Mouse (Mus musculus) limb, embryonic 14.5 days (tissue): ENCODE measurements around the gene Wwc2. TPM values are rescaled to one million over a fixed set of nuclear protein-coding genes. Genes with fewer than 3 reads are reported as not detected.

Experiments
- ATAC-seq: fragments of 200-750 bp; cut with Nextera tagmentation; 2 replicates; pipeline ENCODE4 v1.8.0; 2017; ENCODE audit warnings: low read depth, moderate number of reproducible peaks, moderate TSS enrichment; ENCODE audit not compliant: low FRiP score
- DNase-seq: peaks from one replicate; pipeline ENCODE4 v3.0.0-alpha.2; 2015; ENCODE audit warnings: low spot score
- H3K27ac ChIP-seq: fragments of 300-500 bp; sonication (generic); replicated peaks from 2 replicates; pipeline ENCODE4 v1.5.1; 2014; ENCODE audit warnings: low read depth, mild to moderate bottlenecking, low read length, moderate library complexity, mixed read lengths
- H3K27me3 ChIP-seq: fragments of 300-500 bp; sonication (generic); 2 replicates; pipeline ENCODE4 v1.6.1; 2014; ENCODE audit warnings: low read length, mixed read lengths; ENCODE audit not compliant: control insufficient read depth, insufficient read depth
- H3K36me3 ChIP-seq: fragments of 300-500 bp; sonication (generic); 2 replicates; pipeline ENCODE4 v1.6.1; 2014; ENCODE audit warnings: mild to moderate bottlenecking, low read length, moderate library complexity, mixed read lengths; ENCODE audit not compliant: control insufficient read depth, insufficient read depth
- H3K4me1 ChIP-seq: fragments of 300-500 bp; sonication (generic); 2 replicates; pipeline ENCODE4 v1.6.1; 2014; ENCODE audit warnings: antibody characterized with exemption, low read length, mixed read lengths; ENCODE audit not compliant: control insufficient read depth, insufficient read depth
- H3K4me2 ChIP-seq: fragments of 300-500 bp; sonication (generic); replicated peaks from 2 replicates; pipeline ENCODE4 v1.6.1; 2014; ENCODE audit warnings: low read depth, mild to moderate bottlenecking, low read length, moderate library complexity; ENCODE audit not compliant: severe bottlenecking
- H3K4me3 ChIP-seq: fragments of 300-500 bp; sonication (generic); replicated peaks from 2 replicates; pipeline ENCODE4 v1.5.1; 2014; ENCODE audit warnings: low read length
- H3K9ac ChIP-seq: fragments of 300-500 bp; sonication (generic); 2 replicates; pipeline ENCODE4 v1.6.1; 2014; ENCODE audit warnings: mild to moderate bottlenecking, low read depth, low read length, moderate library complexity; ENCODE audit not compliant: severe bottlenecking
- H3K9me3 ChIP-seq: fragments of 300-500 bp; sonication (generic); 2 replicates; pipeline ENCODE4 v1.6.1; 2016; ENCODE audit warnings: low read length; ENCODE audit not compliant: control insufficient read depth
- POLR2A ChIP-seq: fragments of 200-500 bp; IDR thresholded peaks from 2 replicates; pipeline ENCODE4 v1.8.0; 2012; ENCODE audit warnings: inconsistent platforms, mild to moderate bottlenecking, moderate library complexity, borderline replicate concordance; ENCODE audit not compliant: insufficient read depth, insufficient read length; ENCODE audit errors: extremely low read depth
- WGBS: fragments of 180-500 bp; shearing (Covaris S2); extraction: QIAGEN DNeasy Blood & Tissue Kit; methylation state at CpG from one replicate; pipeline ENCODE4 v1.1.7; 2014; 5-methylcytosine and 5-hydroxymethylcytosine counted together
- polyA plus RNA-seq, 2 experiments: library from polyadenylated mRNA; depleted of rRNA in 1 of 2; stranded (reverse) in 1 of 2; unstranded in 1 of 2; fragments of >200 nt; fragmentation: Nextera tagmentation in 1 of 2; extraction: Ambion mirVana in 1 of 2; gene quantifications; 2 replicates each; pipeline versions ENCODE4 v1.2.1 to v1.2.3; 2012 to 2014

Wwc2 gene
- polyA plus RNA-seq, 2 experiments = 10.9 to 13.5 TPM

DNA sequence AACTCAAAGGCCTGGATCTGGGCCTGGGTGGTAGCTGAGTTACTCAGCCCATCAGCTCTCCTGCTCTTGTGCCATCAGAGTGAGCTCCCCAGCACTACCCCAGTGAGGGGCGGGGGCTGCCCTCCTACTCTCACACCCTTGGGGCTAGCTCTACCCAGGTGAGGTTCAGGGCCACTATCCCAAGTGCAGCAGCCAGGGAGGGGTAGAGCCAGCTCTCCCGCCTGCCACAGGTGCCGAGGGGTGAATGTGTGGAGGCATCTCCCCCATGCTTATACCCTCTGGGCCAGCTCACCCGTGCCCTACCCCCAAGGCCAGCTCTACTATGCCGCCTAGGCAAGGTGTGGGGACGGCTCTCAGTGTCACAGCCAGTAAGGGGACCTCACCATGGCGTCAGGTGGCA is 75.8 kb downstream of the Wwc2 start:
- Histone ChIP-seq H3K9ac (no peak overlapping the region), H3K4me3 (no peak overlapping the region), H3K4me2 (no peak overlapping the region), H3K27ac (no peak overlapping the region), H3K27me3 (no peaks in the 10 kb centered on the region), H3K36me3 (peaks cover 7% of the 10 kb centered on the region), H3K4me1 (no peaks in the 10 kb centered on the region), H3K9me3 (0 out of 2 replicates have a peak, but pooled peaks cover under 1% of the 10 kb centered on the region)
- no peak for TF ChIP-seq POLR2A
- DNase-seq = no peak
- no peak for ATAC-seq
- 82% methylated on average over 7 of the region's 7 CpGs for WGBS

DNA sequence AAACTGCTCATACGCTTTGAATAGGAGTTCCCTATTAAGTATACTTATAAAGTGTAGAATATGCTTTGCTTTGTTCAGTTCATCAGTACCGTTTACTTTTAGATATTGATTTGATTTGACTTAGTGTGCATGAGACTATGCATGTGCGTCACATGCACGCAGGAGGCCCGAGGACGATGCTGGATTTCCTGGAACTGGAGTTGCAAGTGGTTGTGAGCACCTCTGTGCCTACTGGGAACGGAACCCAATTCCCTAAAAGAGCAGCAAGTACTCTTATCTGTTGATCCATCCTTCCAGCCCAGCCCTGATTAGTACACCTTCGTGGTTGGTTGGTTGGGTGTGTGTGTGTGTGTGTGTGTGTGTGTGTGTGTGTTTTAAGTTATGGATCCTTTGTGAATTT is 76.6 kb downstream of the Wwc2 start:
- H3K4me3 ChIP-seq = no peak overlapping the region
- WGBS = 88% methylated on average over 8 of the region's 8 CpGs
- peaks cover 4% of the 10 kb centered on the region; the same call in 1 of the 2 replicates for H3K36me3 ChIP-seq
- DNase-seq (no peak), ATAC-seq (no peak)
- H3K27me3 ChIP-seq = no peaks in the 10 kb centered on the region
- no peaks in the 10 kb centered on the region for H3K4me1 ChIP-seq
- TF ChIP-seq POLR2A = no peak
- H3K9me3 ChIP-seq = peaks cover 7% of the 10 kb centered on the region
- no peak overlapping the region for H3K27ac ChIP-seq
- no peak overlapping the region for H3K9ac ChIP-seq
- no peak overlapping the region for H3K4me2 ChIP-seq

DNA sequence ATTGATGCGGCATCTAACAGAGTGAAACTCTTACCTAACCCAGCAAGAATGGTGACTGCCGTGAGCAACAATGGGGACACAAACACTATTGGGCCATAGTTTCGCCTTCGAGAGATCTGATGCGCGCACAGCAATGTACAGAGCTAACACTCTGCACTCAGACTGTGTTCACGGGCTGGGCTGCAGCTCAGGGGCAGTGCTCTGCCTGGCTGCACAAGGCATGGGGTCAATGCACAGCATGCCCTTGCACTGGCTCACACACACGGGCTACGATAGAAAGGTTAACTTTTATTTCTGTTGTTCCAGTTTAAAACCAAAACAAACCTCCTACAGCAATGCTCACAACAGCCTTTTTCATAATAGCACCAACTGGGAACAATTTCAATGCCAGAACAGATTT is 77.1 kb downstream of the Wwc2 start:
- ATAC-seq (no peak), DNase-seq (no peak)
- no peaks in the 10 kb centered on the region for H3K36me3 ChIP-seq
- no peak overlapping the region for H3K4me2 ChIP-seq
- no peaks in the 10 kb centered on the region for H3K27me3 ChIP-seq
- H3K4me1 ChIP-seq = no peaks in the 10 kb centered on the region
- H3K27ac ChIP-seq = no peak overlapping the region
- no peak for TF ChIP-seq POLR2A
- H3K9me3 ChIP-seq = peaks cover 7% of the 10 kb centered on the region
- 94% methylated on average over 9 of the region's 9 CpGs for WGBS
- H3K9ac ChIP-seq = no peak overlapping the region
- no peak overlapping the region for H3K4me3 ChIP-seq

DNA sequence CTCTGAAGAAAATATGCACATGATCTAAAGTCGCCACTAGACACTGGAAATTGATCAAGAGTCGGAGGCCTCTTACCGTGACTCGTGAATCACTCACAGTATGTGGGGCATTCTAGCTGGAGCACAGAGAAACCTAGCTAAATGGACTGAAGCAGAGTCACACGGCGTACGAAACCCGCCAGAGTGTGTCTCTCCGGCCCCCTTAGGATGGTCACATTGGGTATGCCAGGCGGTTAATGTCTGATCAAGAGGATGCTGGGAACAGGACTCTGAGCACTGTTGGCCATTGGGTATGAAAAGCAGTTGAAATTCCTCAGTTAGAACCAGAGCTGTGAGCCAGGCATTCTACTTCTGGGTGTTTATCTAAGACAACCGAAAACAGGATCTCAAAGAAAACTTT is 81.0 kb downstream of the Wwc2 start:
- Histone ChIP-seq H3K4me3 (no peak overlapping the region), H3K27ac (no peak overlapping the region), H3K27me3 (no peaks in the 10 kb centered on the region), H3K9ac (no peak overlapping the region), H3K36me3 (no peaks in the 10 kb centered on the region), H3K4me2 (no peak overlapping the region), H3K4me1 (no peaks in the 10 kb centered on the region), H3K9me3 (peaks cover 7% of the 10 kb centered on the region)
- no peak for ATAC-seq
- no peak for DNase-seq
- WGBS = 95% methylated on average over 11 of the region's 11 CpGs
- TF ChIP-seq POLR2A = no peak

DNA sequence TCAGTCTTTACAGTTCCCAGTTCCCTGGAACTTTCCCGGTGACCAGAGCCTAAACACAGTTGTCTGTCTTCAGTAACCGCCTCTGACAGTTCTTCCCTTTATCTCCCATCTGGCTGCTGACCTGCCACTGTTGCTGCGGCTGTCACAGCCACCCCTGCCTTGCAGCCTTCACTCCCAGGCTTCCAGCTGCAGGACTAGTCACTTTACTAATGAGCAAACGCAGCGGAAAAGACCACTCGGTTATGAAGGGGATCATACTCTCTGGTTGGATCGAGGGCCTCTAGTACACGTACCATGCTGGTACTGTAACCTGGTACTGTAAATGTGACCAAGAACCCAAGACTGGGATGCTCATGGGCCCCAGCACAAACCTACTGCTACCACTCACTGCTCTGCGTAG is 83.7 kb downstream of the Wwc2 start:
- Histone ChIP-seq H3K4me1 (peaks cover 4% of the 10 kb centered on the region; the same call in 1 of the 2 replicates), H3K4me3 (no peak overlapping the region), H3K27ac (no peak overlapping the region), H3K4me2 (no peak overlapping the region), H3K9me3 (peaks cover 7% of the 10 kb centered on the region), H3K27me3 (no peaks in the 10 kb centered on the region), H3K9ac (no peak overlapping the region), H3K36me3 (no peaks in the 10 kb centered on the region)
- ATAC-seq = no peak
- TF ChIP-seq POLR2A = no peak
- DNase-seq = no peak
- 77% methylated on average over 9 of the region's 9 CpGs for WGBS

DNA sequence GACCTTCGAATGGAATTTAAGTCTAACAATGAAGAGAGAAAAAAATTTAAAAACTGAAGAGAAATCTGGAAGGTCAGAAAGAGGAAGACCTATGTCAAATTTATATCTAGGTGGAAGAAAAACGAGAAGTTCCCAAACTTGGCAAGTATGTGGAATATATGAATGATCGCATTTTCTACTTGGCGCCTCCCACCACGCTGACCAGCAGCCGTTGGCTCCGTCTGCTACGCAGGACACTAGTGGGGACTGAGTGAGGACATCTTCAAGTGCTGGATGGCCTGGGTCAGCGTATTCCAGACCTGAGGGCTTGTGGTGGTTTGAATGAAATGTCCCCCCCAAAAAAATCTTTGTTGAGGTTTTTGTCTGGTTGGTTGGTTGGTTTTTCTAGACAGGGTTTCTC is 84.6 kb downstream of the Wwc2 start:
- TF ChIP-seq POLR2A = no peak
- no peak overlapping the region for H3K4me2 ChIP-seq
- no peak overlapping the region for H3K27ac ChIP-seq
- peaks cover 4% of the 10 kb centered on the region; the same call in 1 of the 2 replicates for H3K4me1 ChIP-seq
- H3K9me3 ChIP-seq = peaks cover 7% of the 10 kb centered on the region
- H3K9ac ChIP-seq = no peak overlapping the region
- H3K4me3 ChIP-seq = no peak overlapping the region
- no peaks in the 10 kb centered on the region for H3K27me3 ChIP-seq
- no peak for ATAC-seq
- 94% methylated on average over 9 of the region's 9 CpGs for WGBS
- DNase-seq = no peak
- H3K36me3 ChIP-seq = no peaks in the 10 kb centered on the region
